Mouse (Mus musculus): Measurements from ENCODE around the gene Oas1c. TPM values are rescaled to one million over a fixed set of nuclear protein-coding genes. Genes with fewer than 3 reads are reported as not detected.
A peak's percentile ranks its signal among the peaks of the same experiment; 100 is the strongest.
"Not testable (repeated sequence)": the region's sequence is repeated elsewhere in the genome, so short reads cannot be mapped to it uniquely, and the experiment has no call there.

Oas1c gene
- polyA plus RNA-seq, 1 experiment from 2014 or later: 0.46 TPM

DNA sequence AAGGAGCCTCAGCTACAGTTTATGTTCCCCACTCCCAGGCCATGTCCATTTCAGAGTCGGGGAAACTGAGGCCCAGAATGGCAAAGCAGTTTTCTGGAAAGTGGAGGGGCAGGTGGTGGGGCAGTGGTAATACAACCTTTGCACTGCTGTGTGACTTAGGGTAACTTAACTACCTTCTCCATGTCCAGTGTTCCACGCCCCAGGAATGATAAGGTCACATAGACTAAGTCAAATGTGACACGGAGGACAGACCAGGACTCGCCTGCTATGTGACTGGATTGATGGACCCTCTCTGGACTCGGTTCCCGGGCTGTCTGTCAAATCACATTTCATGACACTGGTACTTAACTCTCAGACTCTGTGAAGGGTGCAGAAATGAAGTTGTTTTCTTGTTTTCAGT is 709 bp upstream of the Oas1c start:
- H3K27me3 ChIP-seq: no peaks in the 10 kb centered on the region
- H3K4me3 ChIP-seq: no peak overlapping the region
- peaks cover 9% of the 10 kb centered on the region for H3K4me1 ChIP-seq (replicated peaks)
- H3K36me3 ChIP-seq: no peaks in the 10 kb centered on the region
- WGBS: 87% methylated on average over 6 of the region's 6 CpGs
- H3K9ac ChIP-seq: 0 out of 2 replicates have a peak overlapping the region, but pooled peaks have one; percentile 62
- no peaks in the 10 kb centered on the region for H3K9me3 ChIP-seq
- peak overlapping the region; percentile 53 for H3K4me2 ChIP-seq
- H3K27ac ChIP-seq (replicated peaks): no peak overlapping the region
- ATAC-seq (ENCODE audit: low read depth): no peak

DNA sequence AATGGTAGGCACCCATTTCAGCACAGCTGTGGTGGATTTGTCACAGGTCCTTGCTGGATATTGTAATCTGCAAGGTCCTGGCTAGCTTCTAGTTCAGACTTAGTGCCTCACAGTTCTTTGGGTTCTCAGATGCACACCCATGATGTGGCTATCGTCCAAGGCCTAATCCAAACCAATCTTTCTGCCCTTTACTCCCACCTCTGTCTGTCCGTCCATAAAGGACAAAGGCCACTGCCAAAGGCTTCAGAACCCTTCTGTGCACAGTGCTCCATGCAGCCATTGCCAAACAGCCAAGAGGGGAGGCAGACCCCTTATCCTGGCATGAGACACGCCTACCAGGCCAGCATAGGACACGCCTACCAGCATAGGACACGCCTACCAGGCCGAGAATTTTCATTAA is 3.1 kb downstream of the Oas1c start:
- 0 out of 2 replicates have a peak, but pooled peaks cover 3% of the 10 kb centered on the region for H3K9me3 ChIP-seq
- no peak overlapping the region for H3K4me3 ChIP-seq
- H3K4me1 ChIP-seq (replicated peaks): peaks cover 9% of the 10 kb centered on the region
- 46% methylated on average over 6 of the region's 6 CpGs for WGBS
- H3K36me3 ChIP-seq: no peaks in the 10 kb centered on the region
- no peak overlapping the region for H3K9ac ChIP-seq
- H3K27ac ChIP-seq (replicated peaks): no peak overlapping the region
- ATAC-seq (ENCODE audit: low read depth): no peak
- H3K4me2 ChIP-seq: no peak overlapping the region
- H3K27me3 ChIP-seq: no peaks in the 10 kb centered on the region

DNA sequence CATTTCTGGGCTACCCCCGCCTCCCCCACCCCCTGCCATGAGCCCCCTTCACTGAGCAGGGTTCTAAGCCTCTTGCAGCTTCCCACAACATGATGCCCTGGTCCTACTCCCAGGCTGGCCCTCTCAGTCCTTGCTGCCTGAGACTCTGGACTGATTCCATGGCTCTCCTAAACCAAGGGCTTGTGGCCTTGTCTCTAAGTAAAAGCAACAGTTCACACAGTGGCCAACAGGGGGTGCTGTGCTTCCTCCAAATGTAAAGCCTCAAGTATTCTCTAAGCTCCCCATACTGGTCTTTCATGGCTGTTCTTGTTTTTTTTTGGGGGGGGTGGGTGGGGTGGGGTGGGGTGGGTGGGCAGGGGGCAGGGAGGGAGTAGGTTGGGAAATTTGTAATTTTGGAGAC is 5.9 kb downstream of the Oas1c start:
- Histone ChIP-seq H3K27ac (replicated peaks) (no peak overlapping the region), H3K4me2 (no peak overlapping the region), H3K4me3 (no peak overlapping the region), H3K36me3 (no peaks in the 10 kb centered on the region), H3K9me3 (0 out of 2 replicates have a peak, but pooled peaks cover 6% of the 10 kb centered on the region), H3K27me3 (no peaks in the 10 kb centered on the region), H3K9ac (no peak overlapping the region), H3K4me1 (replicated peaks) (no peaks in the 10 kb centered on the region)
- ATAC-seq (ENCODE audit: low read depth): no peak
- WGBS: 100% methylated on average over 1 of the region's 1 CpGs

DNA sequence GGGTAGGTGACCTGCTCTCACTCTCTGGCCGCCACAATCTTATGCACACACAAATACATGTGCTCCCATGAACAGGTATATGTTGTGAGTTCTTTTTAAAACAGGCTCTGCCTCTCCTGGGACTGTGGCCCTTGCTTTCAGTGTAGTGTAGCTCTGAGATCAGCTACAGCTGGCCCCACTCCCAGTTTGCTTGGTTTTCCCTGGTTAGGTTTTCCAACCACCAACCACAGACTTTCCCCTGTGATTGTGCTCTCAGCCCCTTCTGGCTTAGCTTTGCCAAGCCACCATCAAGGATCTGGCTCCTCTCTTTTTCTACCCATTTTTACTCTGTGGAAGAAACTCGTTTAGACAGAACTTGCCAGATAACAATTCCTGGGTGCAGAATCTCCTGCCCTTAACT is 8.7 kb downstream of the Oas1c start:
- Histone ChIP-seq H3K27me3 (no peaks in the 10 kb centered on the region), H3K4me3 (no peak overlapping the region), H3K9me3 (0 out of 2 replicates have a peak, but pooled peaks cover 6% of the 10 kb centered on the region), H3K9ac (no peak overlapping the region), H3K27ac (replicated peaks) (no peak overlapping the region), H3K4me1 (replicated peaks) (no peaks in the 10 kb centered on the region), H3K36me3 (no peaks in the 10 kb centered on the region), H3K4me2 (no peak overlapping the region)
- WGBS: 78% methylated on average over 2 of the region's 2 CpGs
- ATAC-seq (ENCODE audit: low read depth): no peak

DNA sequence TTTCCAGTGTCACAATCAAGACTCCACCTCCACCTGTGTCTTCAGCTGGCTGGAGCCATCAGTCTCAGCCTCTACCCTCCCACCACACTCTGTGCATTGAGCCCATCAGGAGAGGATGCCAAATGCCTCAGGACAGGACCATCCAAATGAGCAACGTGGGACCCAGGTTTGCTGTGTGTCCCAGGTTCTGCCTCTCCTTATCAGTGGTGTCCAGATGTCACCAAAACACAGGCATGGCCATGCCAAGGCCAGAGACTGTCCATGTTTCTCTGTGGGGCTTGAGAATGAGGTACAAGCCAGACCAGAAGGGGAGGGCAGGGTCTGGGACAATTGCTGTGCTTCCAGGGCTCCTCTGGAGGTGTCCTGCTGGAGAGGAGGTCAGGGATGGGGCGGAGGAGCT is 13.4 kb downstream of the Oas1c start:
- not testable (repeated sequence) for H3K4me2 ChIP-seq; H3K4me1 ChIP-seq (replicated peaks); H3K36me3 ChIP-seq; H3K27me3 ChIP-seq; H3K4me3 ChIP-seq; ATAC-seq (ENCODE audit: low read depth); H3K27ac ChIP-seq (replicated peaks); H3K9me3 ChIP-seq; H3K9ac ChIP-seq
- 43% methylated on average over 1 of the region's 2 CpGs for WGBS

DNA sequence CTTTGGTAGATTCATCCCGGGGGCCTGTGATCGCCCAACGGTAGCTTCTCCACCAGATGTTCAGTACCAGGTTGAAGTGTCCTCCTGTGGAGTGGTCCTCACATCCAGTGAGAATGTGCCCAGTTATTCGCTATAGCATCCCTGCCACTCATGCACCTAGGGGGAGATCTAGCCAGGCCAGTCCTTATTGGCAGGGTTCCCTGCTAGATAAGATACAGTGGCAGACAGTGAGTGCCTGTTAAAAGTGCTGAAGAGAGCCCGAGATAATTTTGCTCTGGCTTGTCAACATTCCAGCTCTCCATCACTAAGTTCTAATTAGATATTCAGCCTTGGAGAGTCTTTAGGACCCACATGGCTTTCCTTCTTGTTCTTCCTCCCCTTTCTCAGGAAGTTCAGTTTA is 14.2 kb downstream of the Oas1c start:
- 84% methylated on average over 5 of the region's 5 CpGs for WGBS

DNA sequence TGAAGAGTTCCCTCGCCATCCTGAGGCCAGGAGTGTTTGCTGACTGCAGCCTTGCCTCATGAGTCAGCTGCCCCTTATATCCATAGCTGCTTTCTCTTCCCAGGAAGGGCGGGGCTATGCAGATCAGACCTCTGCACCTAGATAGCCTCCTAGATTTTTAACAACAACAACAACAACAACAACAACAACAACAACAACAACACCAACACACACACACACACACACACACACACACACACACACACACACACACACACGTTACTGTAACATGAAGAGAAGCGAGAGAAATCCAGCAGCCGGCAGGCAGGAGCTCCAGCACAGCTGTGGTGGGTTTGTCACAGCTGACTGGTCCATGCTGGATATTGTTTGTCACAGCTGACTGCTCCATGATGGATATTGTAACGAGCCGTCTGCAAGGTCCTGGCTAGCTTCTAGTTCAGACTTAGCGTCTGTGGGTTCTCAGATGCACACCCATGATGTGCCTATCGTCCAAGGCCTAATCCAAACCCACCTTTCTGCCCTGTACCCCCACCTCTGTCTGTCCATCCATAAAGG is 16.8 kb downstream of the Oas1c start, which contains the start of gene Oas1e:
TSS of gene Oas1e (minus strand) at position 51 of the 555 bp plus-strand sequence.
- ATAC-seq (ENCODE audit: low read depth); H3K27ac ChIP-seq (replicated peaks); H3K9ac ChIP-seq; H3K36me3 ChIP-seq; H3K4me3 ChIP-seq; H3K4me1 ChIP-seq (replicated peaks); H3K4me2 ChIP-seq; H3K27me3 ChIP-seq; H3K9me3 ChIP-seq: not testable (repeated sequence)
- WGBS: 66% methylated on average over 9 of the region's 9 CpGs

More for the DNA sequence above, 14.2 kb downstream of the Oas1c start:
- H3K36me3 ChIP-seq; H3K27me3 ChIP-seq; H3K9ac ChIP-seq; ATAC-seq (ENCODE audit: low read depth); H3K9me3 ChIP-seq; H3K4me1 ChIP-seq (replicated peaks); H3K27ac ChIP-seq (replicated peaks); H3K4me2 ChIP-seq; H3K4me3 ChIP-seq: not testable (repeated sequence)

DNA sequence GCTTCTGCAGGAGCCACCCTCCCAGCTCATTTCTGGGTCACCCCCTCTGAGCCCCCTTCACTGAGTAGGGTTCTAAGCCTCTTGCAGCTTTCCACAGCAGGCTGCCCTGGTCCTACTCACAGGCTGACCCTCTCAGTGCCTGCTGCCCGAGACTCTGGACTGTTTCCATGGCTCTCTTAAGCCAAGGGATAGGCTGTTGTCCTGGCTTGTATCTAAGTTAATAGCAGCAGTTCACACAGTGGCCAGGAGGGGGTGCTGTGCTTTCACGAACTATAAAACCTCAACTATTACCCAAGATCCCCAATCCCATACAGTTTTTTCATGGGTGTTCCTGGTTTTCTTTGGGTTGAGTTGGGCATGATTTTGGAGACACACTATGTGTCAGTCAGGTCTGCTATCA is 19.3 kb downstream of the Oas1c start:
- ATAC-seq (ENCODE audit: low read depth): no peak
- H3K4me2 ChIP-seq: no peak overlapping the region
- no peak overlapping the region for H3K27ac ChIP-seq (replicated peaks)
- H3K9ac ChIP-seq: no peak overlapping the region
- 29% methylated on average over 2 of the region's 2 CpGs for WGBS
- no peaks in the 10 kb centered on the region for H3K9me3 ChIP-seq
- no peak overlapping the region for H3K4me3 ChIP-seq
- no peaks in the 10 kb centered on the region for H3K36me3 ChIP-seq
- no peaks in the 10 kb centered on the region for H3K27me3 ChIP-seq
- H3K4me1 ChIP-seq (replicated peaks): no peaks in the 10 kb centered on the region

DNA sequence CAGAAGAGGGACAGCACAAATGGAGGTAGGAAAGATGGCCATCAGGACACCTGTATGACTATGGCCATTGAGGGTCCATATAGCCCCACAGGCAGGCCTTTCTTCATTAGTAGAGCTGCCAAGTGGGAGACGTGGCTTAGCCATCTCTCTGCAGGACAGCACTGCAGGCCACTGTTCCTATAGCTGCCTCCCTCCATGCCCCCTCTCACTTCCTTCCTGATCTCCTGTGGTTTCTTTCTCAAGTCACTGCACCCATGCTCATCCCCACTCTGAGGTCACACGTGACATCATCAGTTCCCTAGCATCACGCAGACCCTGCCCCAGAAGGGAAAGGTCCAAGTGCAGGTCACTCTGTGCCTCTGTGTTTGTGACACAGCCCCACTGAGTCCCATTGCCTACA is 25.3 kb downstream of the Oas1c start:
- Histone ChIP-seq H3K9me3 (no peaks in the 10 kb centered on the region), H3K9ac (no peak overlapping the region), H3K4me1 (replicated peaks) (no peaks in the 10 kb centered on the region), H3K4me2 (no peak overlapping the region), H3K27ac (replicated peaks) (no peak overlapping the region), H3K27me3 (no peaks in the 10 kb centered on the region), H3K4me3 (no peak overlapping the region), H3K36me3 (no peaks in the 10 kb centered on the region)
- WGBS: 66% methylated on average over 3 of the region's 3 CpGs
- ATAC-seq (ENCODE audit: low read depth): no peak

DNA sequence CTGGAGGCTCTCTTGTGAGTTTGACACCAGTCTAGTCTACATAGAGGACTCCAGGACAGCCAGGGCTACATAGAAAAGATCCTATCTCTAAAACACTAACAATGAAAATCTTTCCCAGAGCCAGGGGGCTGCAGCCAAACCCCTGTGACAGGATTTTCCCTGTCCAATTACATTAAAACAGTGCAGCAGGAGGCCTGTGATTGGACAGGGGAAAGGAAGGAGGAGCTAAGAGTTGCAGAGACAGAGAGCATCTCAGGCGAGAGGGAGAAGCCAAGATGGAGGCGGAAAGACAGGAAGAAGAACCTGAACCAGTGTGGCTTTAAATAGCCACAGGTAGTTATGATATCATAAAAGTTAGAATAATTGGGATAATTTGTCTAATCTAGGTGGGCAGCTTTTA is 29.9 kb downstream of the Oas1c start:
- Histone ChIP-seq H3K36me3 (no peaks in the 10 kb centered on the region), H3K4me2 (no peak overlapping the region), H3K4me1 (replicated peaks) (no peaks in the 10 kb centered on the region), H3K4me3 (no peak overlapping the region), H3K9me3 (no peaks in the 10 kb centered on the region), H3K27ac (replicated peaks) (no peak overlapping the region), H3K27me3 (no peaks in the 10 kb centered on the region), H3K9ac (no peak overlapping the region)
- no peak for ATAC-seq (ENCODE audit: low read depth)
- WGBS: 76% methylated on average over 2 of the region's 2 CpGs

DNA sequence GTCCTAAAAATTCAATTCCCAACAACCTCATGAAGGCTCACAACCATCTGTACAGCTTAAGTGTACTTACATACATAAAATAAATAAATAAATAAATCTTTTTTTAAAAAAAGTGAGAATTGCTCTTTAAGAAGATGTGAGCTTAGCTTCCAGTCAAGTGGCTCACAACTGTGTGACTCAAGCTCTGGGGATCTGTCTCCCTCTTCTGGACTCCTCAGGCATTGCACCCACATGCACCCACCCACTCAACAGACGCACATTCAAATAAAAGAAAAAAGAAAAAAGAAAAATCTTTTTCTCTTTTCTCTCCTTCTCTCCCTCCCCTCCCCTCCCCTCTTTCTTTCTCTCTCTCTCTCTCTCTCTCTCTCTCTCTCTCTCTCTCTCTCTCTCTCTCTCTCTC is 30.7 kb downstream of the Oas1c start:
- Histone ChIP-seq H3K4me1 (replicated peaks) (no peaks in the 10 kb centered on the region), H3K9me3 (no peaks in the 10 kb centered on the region), H3K4me2 (no peak overlapping the region), H3K4me3 (no peak overlapping the region), H3K27me3 (no peaks in the 10 kb centered on the region), H3K9ac (no peak overlapping the region), H3K27ac (replicated peaks) (no peak overlapping the region), H3K36me3 (no peaks in the 10 kb centered on the region)
- ATAC-seq (ENCODE audit: low read depth): no peak
- WGBS: 89% methylated on average over 1 of the region's 1 CpGs

DNA sequence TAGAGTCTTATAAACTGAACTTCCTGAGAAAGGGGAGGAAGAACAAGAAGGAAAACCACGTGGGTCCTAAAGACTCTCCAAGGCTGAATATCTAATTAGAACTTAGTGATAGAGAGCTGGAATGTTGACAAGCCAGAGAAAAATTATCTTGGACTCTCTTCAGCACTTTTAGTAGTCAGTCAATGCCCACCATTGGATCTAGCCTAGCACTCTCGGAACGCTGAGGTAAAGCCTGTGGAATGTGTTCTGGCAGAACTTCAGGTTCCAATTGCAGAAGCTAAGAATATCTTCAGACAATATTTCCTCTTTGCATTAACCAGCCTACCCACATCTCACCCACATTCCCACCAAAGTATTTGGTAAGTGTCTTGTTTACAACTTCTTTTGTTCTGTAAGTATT is 32.4 kb downstream of the Oas1c start:
- Histone ChIP-seq H3K27ac (replicated peaks) (no peak overlapping the region), H3K27me3 (no peaks in the 10 kb centered on the region), H3K4me3 (no peak overlapping the region), H3K9me3 (no peaks in the 10 kb centered on the region), H3K36me3 (no peaks in the 10 kb centered on the region), H3K9ac (no peak overlapping the region), H3K4me2 (no peak overlapping the region), H3K4me1 (replicated peaks) (no peaks in the 10 kb centered on the region)
- ATAC-seq (ENCODE audit: low read depth): no peak
- WGBS: 66% methylated on average over 3 of the region's 3 CpGs

DNA sequence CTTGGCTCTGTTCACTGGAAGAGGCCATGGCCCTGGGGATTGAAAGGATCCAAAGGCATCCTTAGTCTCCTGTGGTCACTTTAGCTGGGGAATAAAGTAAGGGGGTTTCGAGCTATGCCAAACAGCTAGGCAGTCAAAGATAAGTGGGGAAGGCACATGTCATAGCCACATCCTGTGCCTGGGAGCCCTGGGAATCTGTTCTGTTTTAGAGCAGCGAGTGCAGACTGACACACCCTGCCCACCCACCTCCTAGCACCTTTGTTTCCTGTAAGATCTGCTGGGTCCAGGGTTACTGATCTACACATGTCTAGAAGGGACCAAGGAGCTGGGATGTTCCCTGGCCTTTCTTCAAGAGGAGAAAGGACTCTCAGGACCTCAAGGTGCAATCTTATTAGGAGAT is 33.4 kb downstream of the Oas1c start:
- no peak overlapping the region for H3K9ac ChIP-seq
- H3K27me3 ChIP-seq: no peaks in the 10 kb centered on the region
- WGBS: 77% methylated on average over 2 of the region's 2 CpGs
- no peaks in the 10 kb centered on the region for H3K9me3 ChIP-seq
- no peaks in the 10 kb centered on the region for H3K4me1 ChIP-seq (replicated peaks)
- no peak for ATAC-seq (ENCODE audit: low read depth)
- no peak overlapping the region for H3K27ac ChIP-seq (replicated peaks)
- H3K4me3 ChIP-seq: no peak overlapping the region
- no peaks in the 10 kb centered on the region for H3K36me3 ChIP-seq
- no peak overlapping the region for H3K4me2 ChIP-seq
